ENCODE assay signal across 8 mouse cellular contexts in the genomic region with DNA sequence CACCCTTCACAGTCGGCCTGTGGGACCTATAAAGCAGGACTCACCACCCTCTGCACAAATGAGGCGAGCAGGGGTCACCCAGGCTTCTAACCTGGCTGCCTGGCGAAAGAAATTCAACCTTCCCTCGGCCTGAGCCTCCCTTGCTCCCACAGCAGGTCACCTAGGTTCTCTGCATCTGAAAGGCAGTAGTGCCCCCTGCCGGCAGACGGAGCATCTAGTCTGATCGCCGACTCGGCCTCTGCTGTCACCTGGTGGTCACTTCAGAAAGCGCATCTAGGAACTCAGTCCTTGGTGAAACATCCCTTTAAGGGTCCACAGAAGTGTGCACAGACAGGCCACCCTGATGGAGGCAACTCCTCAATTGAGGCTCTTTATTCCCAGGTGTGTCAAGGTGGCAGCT. TPM values are rescaled to one million over a fixed set of nuclear protein-coding genes. Genes with fewer than 3 reads are reported as not detected.
DNase-seq lines count a peak whose midpoint lies in the region; ATAC-seq lines count a peak whose summit lies in the region.

No protein-coding gene starts in this region.

- WGBS in midbrain, embryonic 13.5 days: 4% methylated on average over 10 of the region's 10 CpGs

- H3K4me3 ChIP-seq in midbrain, embryonic 13.5 days (replicated peaks): no peak overlapping the region

- H3K27me3 ChIP-seq in midbrain, embryonic 13.5 days: no peaks in the 10 kb centered on the region

- no peak overlapping the region for H3K9ac ChIP-seq in midbrain, embryonic 13.5 days (replicated peaks)

- intact Hi-C loops in left cerebral cortex, postnatal 10 days (cut with DNase I): loop anchor here (5.0 kb wide), 2 partner anchors 833 to 918 kb away; no protein-coding TSS in a partner anchor

- H3K27ac ChIP-seq in midbrain, embryonic 13.5 days: no peak overlapping the region

- H3K4me2 ChIP-seq in midbrain, embryonic 13.5 days (replicated peaks): peak overlapping the region; percentile 31; the same call in 1 of the 2 replicates

- peaks cover 12% of the 10 kb centered on the region for H3K4me1 ChIP-seq in midbrain, embryonic 13.5 days (replicated peaks)

- ATAC-seq in midbrain, embryonic 13.5 days: peak; percentile 38

- no peaks in the 10 kb centered on the region for H3K9me3 ChIP-seq in midbrain, embryonic 13.5 days

- DNase-seq in WW6 (ENCODE audit: low read depth, low spot score): peak; percentile 89
- DNase-seq in cerebellum, postnatal 14 days: peak; percentile 89 to 96
- DNase-seq in gastrocnemius, adult 18-20 months (ENCODE audit: low spot score): peak; percentile 76
- peak; percentile 91 for DNase-seq in induced T-regulatory cell, adult 2 months (ENCODE audit: low read depth)
- DNase-seq in left cerebral cortex, postnatal 10 days (ENCODE audit: extremely low spot score in 1 of 2, low spot score in 2 of 2): peak; percentile 54 to 83
- peak; percentile 72 for DNase-seq in skeletal muscle tissue, adult 2 months (ENCODE audit: low read depth, low spot score)
- peak; percentile 63 to 87 for DNase-seq in urinary bladder, postnatal 4 days (ENCODE audit: low spot score in 2 of 2)

- no peaks in the 10 kb centered on the region for H3K36me3 ChIP-seq in midbrain, embryonic 13.5 days

RNA-seq across cellular contexts. Expression of gene Eif1, which starts 24.4 kb away (rescaled TPM):
- total RNA-seq in gastrocnemius, adult 18-20 months (2021): 1,000 to 10,000 TPM; 1,490 to 1,592 TPM
- total RNA-seq in left cerebral cortex, postnatal 10 days (2021): 100 to 1,000 TPM; 770 to 774 TPM
- 1,443 and 1,564 TPM in 2 replicates for polyA plus RNA-seq in midbrain, embryonic 13.5 days (2015; fragmentation: Nextera tagmentation; extraction: Ambion mirVana)

RNA-seq across cellular contexts. Expression of gene Krt42, which starts 25.6 kb away (rescaled TPM):
- not detected for total RNA-seq in gastrocnemius, adult 18-20 months (2021)
- not detected for total RNA-seq in left cerebral cortex, postnatal 10 days (2021)
- not detected in 2 replicates for polyA plus RNA-seq in midbrain, embryonic 13.5 days (2015; fragmentation: Nextera tagmentation; extraction: Ambion mirVana)

RNA-seq across cellular contexts. Expression of gene Krt17, which starts 34.5 kb away (rescaled TPM):
- total RNA-seq in gastrocnemius, adult 18-20 months (2021): under 1 TPM in 1 of 2 experiments, not detected in 1; 0.14 TPM
- not detected for total RNA-seq in left cerebral cortex, postnatal 10 days (2021)
- polyA plus RNA-seq in midbrain, embryonic 13.5 days (2015; fragmentation: Nextera tagmentation; extraction: Ambion mirVana): not detected in 2 replicates

RNA-seq across cellular contexts. Expression of gene Gast, which starts 38.9 kb away (rescaled TPM):
- not detected for total RNA-seq in gastrocnemius, adult 18-20 months (2021)
- not detected for total RNA-seq in left cerebral cortex, postnatal 10 days (2021)
- polyA plus RNA-seq in midbrain, embryonic 13.5 days (2015; fragmentation: Nextera tagmentation; extraction: Ambion mirVana): 1.2 and 2.5 TPM in 2 replicates

RNA-seq across cellular contexts. Expression of gene Krt16, which starts 46.6 kb away (rescaled TPM):
- total RNA-seq in gastrocnemius, adult 18-20 months (2021): not detected
- not detected for total RNA-seq in left cerebral cortex, postnatal 10 days (2021)
- not detected in 2 replicates for polyA plus RNA-seq in midbrain, embryonic 13.5 days (2015; fragmentation: Nextera tagmentation; extraction: Ambion mirVana)
